Mouse (Mus musculus) adrenal gland (tissue): ENCODE measurements around the gene Plekha6.

Experiments used
- intact Hi-C: fragments of 180-260 bp; cut with DNase I; formaldehyde crosslinking; loops from one replicate; pipeline ENCODE4 v1.15.1; 2025

Gene Plekha6

GRCm38 (mm10) chr1:133267094-133267493 is 103.1 kb downstream of the Plekha6 start:
- intact Hi-C loops: no loop called here

- intact Hi-C loops: no loop called here
These were observed 103.9 kb downstream of the Plekha6 start for GRCm38 (mm10) chr1:133267813-133268492.

- intact Hi-C loops: no loop called here
These were observed 104.5 kb downstream of the Plekha6 start for GRCm38 (mm10) chr1:133268503-133268902.

- intact Hi-C loops: no loop called here
These were observed 106.3 kb downstream of the Plekha6 start for GRCm38 (mm10) chr1:133270336-133270735.

GRCm38 (mm10) chr1:133274163-133274562 is 110.2 kb downstream of the Plekha6 start:
- intact Hi-C loops: no loop called here

- intact Hi-C loops: no loop called here
These were observed 113.0 kb downstream of the Plekha6 start for GRCm38 (mm10) chr1:133276983-133277382.

GRCm38 (mm10) chr1:133278539-133278938 is 114.5 kb downstream of the Plekha6 start:
- intact Hi-C loops: no loop called here

- intact Hi-C loops: no loop called here
These were observed 115.1 kb downstream of the Plekha6 start for GRCm38 (mm10) chr1:133278946-133279631.

GRCm38 (mm10) chr1:133279632-133280093 is 115.7 kb downstream of the Plekha6 start:
- intact Hi-C loops: no loop called here

GRCm38 (mm10) chr1:133280537-133280936 is 116.5 kb downstream of the Plekha6 start:
- intact Hi-C loops: no loop called here

GRCm38 (mm10) chr1:133285907-133286306 is 121.9 kb downstream of the Plekha6 start:
- intact Hi-C loops: no loop called here

GRCm38 (mm10) chr1:133287051-133287450 is 123.0 kb downstream of the Plekha6 start:
- intact Hi-C loops: no loop called here

GRCm38 (mm10) chr1:133287880-133288279 is 123.9 kb downstream of the Plekha6 start:
- intact Hi-C loops: no loop called here

- intact Hi-C loops: no loop called here
These were observed 127.9 kb downstream of the Plekha6 start for GRCm38 (mm10) chr1:133291888-133292287.

- intact Hi-C loops: no loop called here
These were observed 128.6 kb downstream of the Plekha6 start for GRCm38 (mm10) chr1:133292608-133293007.

GRCm38 (mm10) chr1:133296376-133296775 is 132.4 kb downstream of the Plekha6 start:
- intact Hi-C loops: no loop called here

- intact Hi-C loops: no loop called here
These were observed 134.8 kb downstream of the Plekha6 start for GRCm38 (mm10) chr1:133298816-133299215.

GRCm38 (mm10) chr1:133302540-133302939 is 138.5 kb downstream of the Plekha6 start:
- intact Hi-C loops: no loop called here

- intact Hi-C loops: loop anchor here (1.0 kb wide), 1 partner anchor 126 kb away; no protein-coding TSS in a partner anchor
These were observed 142.8 kb downstream of the Plekha6 start for GRCm38 (mm10) chr1:133306842-133307241.

GRCm38 (mm10) chr1:133307318-133307717 is 143.3 kb downstream of the Plekha6 start:
- intact Hi-C loops: no loop called here

GRCm38 (mm10) chr1:133309652-133310267 is 145.8 kb downstream of the Plekha6 start, which contains the start of gene Golt1a:
Gene Golt1a (plus strand): TSS chr1:133309800.
- intact Hi-C loops: loop anchor here (10.0 kb wide), 1 partner anchor 275 kb away; the partner anchor contains the start of gene Mdm4

GRCm38 (mm10) chr1:133311240-133311639 is 147.2 kb downstream of the Plekha6 start:
- intact Hi-C loops: loop anchor here (10.0 kb wide), 1 partner anchor 276 kb away; the partner anchor contains the start of gene Mdm4
